Mouse (Mus musculus): ENCODE measurements around the gene Enpp5. TPM values are rescaled to one million over a fixed set of nuclear protein-coding genes. Genes with fewer than 3 reads are reported as not detected.

The Enpp5 gene
- polyA plus RNA-seq, 1 experiment from 2014 or later = 67.7 TPM

- Histone ChIP-seq H3K27me3 (0 out of 2 replicates have a peak, but pooled peaks cover 2% of the 10 kb centered on the region), H3K9ac (replicated peaks) (no peak overlapping the region), H3K4me3 (replicated peaks) (no peak overlapping the region), H3K4me1 (replicated peaks) (peaks cover 8% of the 10 kb centered on the region), H3K27ac (no peak overlapping the region), H3K9me3 (no peaks in the 10 kb centered on the region), H3K36me3 (no peaks in the 10 kb centered on the region), H3K4me2 (replicated peaks) (no peak overlapping the region)
- 86% methylated on average over 9 of the region's 9 CpGs for WGBS
- ATAC-seq = no peak
Observed at GRCm38 (mm10) chr17:44100906-44101305, 22.3 kb downstream of the Enpp5 start.

DNA sequence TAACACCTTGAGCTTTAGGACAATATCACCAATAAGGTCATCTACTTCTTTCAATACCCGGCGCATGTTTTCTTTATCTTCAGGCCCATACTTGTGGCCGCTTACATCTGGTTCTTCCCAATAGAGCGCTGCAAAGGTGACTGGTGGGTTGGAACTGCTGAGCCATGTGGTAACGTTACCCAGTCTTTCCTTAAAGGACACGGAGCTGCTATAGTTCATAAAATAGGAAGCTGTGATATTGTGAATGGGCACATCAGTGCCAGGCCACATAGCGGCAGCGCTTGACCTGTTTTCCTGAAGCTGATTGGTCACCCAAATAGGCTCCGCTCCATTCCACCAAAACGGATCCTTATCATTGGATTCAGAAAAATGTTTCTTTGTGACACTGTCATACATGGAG is 23.3 kb downstream of the Enpp5 start:
- 0 out of 2 replicates have a peak, but pooled peaks cover 2% of the 10 kb centered on the region for H3K27me3 ChIP-seq
- 95% methylated on average over 10 of the region's 10 CpGs for WGBS
- no peaks in the 10 kb centered on the region for H3K9me3 ChIP-seq
- no peak overlapping the region for H3K9ac ChIP-seq (replicated peaks)
- ATAC-seq = no peak
- peaks cover 8% of the 10 kb centered on the region for H3K4me1 ChIP-seq (replicated peaks)
- H3K36me3 ChIP-seq = no peaks in the 10 kb centered on the region
- H3K27ac ChIP-seq = no peak overlapping the region
- no peak overlapping the region for H3K4me3 ChIP-seq (replicated peaks)
- no peak overlapping the region for H3K4me2 ChIP-seq (replicated peaks)

DNA sequence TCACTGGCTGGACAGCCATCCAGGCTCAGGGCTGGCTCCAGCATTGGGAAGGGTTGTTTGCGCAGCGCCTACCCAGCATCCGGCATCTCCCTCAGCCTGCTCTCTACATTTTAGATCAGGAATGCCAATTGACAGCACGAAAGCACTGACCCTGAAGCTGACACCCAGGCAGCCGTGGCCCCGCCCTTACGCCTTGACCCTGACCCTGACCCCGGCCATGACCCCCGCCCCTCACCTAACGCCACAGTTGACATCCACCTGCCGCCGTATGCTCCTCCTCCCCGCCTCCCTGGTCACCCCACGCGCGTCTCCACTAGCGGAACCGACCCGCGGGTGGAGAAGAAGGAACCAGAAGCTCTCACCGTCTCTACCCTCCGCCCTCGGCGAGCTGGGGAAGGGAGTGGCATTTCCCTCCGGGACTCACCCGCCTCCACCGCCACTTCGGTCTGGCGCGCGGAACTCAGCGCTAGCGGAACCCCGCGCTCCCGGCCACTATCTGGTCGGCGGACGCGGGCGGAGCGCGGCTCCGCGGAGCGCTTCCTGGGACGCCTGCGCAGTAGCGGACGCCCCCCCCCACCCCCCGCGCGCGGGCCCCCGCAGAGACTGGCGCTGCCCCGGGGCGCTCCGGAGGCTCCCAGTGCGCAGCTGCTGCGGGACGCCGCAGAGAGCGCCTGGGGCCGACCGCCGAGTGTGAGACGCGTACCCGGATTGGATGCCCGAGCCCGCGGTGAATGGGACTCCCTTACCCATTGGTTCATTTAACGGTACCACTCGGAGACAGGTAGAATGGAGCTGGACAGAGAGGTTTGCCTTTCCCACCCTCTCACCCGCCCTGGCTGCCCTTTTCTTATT is 26.9 kb downstream of the Enpp5 start, which contains the start of gene Enpp4:
Gene Enpp4, minus strand, starts transcription at position 523 of the 852 bp plus-strand sequence.
- Histone ChIP-seq H3K9ac (replicated peaks) (peak within 1 kb of the TSS; percentile 73), H3K4me3 (replicated peaks) (peak within 1 kb of the TSS; percentile 65), H3K27ac (peak within 1 kb of the TSS; percentile 36; the same call in 1 of the 2 replicates), H3K9me3 (no peaks in the 10 kb centered on the region), H3K4me1 (replicated peaks) (peaks cover 8% of the 10 kb centered on the region), H3K27me3 (0 out of 2 replicates have a peak, but pooled peaks cover 2% of the 10 kb centered on the region), H3K36me3 (no peaks in the 10 kb centered on the region), H3K4me2 (replicated peaks) (peak within 1 kb of the TSS; percentile 90)
- peak; percentile 100 for ATAC-seq
- WGBS = under 1% methylated on average over 68 of the region's 76 CpGs

DNA sequence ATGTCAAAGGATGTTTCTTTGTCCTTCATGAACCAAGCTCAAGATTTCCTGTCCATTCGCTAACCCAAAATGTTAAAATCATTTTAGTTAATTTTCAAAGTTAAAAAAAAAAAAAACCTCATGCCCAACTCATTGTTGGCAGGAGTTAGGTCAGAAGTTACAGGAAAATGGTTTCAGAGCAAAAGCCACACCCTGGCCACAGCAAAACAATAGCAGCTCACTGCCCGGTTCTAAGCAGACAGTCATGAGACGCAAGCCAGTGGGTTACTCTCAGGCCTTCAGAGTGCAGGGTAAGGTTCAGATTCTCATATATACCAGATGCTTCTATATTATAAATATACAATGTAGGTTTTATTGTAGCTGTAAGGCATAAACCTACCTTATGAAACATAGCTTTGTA is 29.7 kb downstream of the Enpp5 start:
- H3K9ac ChIP-seq (replicated peaks) = no peak overlapping the region
- WGBS = 73% methylated on average over 3 of the region's 3 CpGs
- ATAC-seq = no peak

GRCm38 (mm10) chr17:44116584-44116983 is 38.0 kb downstream of the Enpp5 start:
- H3K27me3 ChIP-seq = no peaks in the 10 kb centered on the region
- no peaks in the 10 kb centered on the region for H3K36me3 ChIP-seq
- H3K27ac ChIP-seq = no peak overlapping the region
- WGBS = 94% methylated on average over 2 of the region's 2 CpGs
- ATAC-seq = no peak
- no peaks in the 10 kb centered on the region for H3K4me1 ChIP-seq (replicated peaks)
- H3K4me2 ChIP-seq (replicated peaks) = no peak overlapping the region
- H3K9me3 ChIP-seq = no peaks in the 10 kb centered on the region
- no peak overlapping the region for H3K9ac ChIP-seq (replicated peaks)
- no peak overlapping the region for H3K4me3 ChIP-seq (replicated peaks)

More for the DNA sequence above, 29.7 kb downstream of the Enpp5 start:
- Histone ChIP-seq H3K4me1 (replicated peaks) (peaks cover 8% of the 10 kb centered on the region), H3K9me3 (no peaks in the 10 kb centered on the region), H3K36me3 (no peaks in the 10 kb centered on the region), H3K27ac (no peak overlapping the region), H3K27me3 (no peaks in the 10 kb centered on the region), H3K4me2 (replicated peaks) (no peak overlapping the region), H3K4me3 (replicated peaks) (no peak overlapping the region)

GRCm38 (mm10) chr17:44117721-44118120 is 39.1 kb downstream of the Enpp5 start:
- 76% methylated on average over 2 of the region's 2 CpGs for WGBS
- Histone ChIP-seq H3K36me3 (no peaks in the 10 kb centered on the region), H3K4me2 (replicated peaks) (no peak overlapping the region), H3K27ac (no peak overlapping the region), H3K27me3 (no peaks in the 10 kb centered on the region), H3K4me3 (replicated peaks) (no peak overlapping the region), H3K9me3 (no peaks in the 10 kb centered on the region), H3K4me1 (replicated peaks) (no peaks in the 10 kb centered on the region), H3K9ac (replicated peaks) (no peak overlapping the region)
- ATAC-seq = no peak

- Histone ChIP-seq H3K9me3 (no peaks in the 10 kb centered on the region), H3K4me1 (replicated peaks) (no peaks in the 10 kb centered on the region), H3K27ac (no peak overlapping the region), H3K27me3 (no peaks in the 10 kb centered on the region), H3K4me3 (replicated peaks) (no peak overlapping the region), H3K36me3 (no peaks in the 10 kb centered on the region), H3K4me2 (replicated peaks) (no peak overlapping the region), H3K9ac (replicated peaks) (no peak overlapping the region)
- no peak for ATAC-seq
- 85% methylated on average over 4 of the region's 4 CpGs for WGBS
Observed at GRCm38 (mm10) chr17:44118231-44118630, 39.6 kb downstream of the Enpp5 start.

- no peak for ATAC-seq
- H3K4me2 ChIP-seq (replicated peaks) = no peak overlapping the region
- no peak overlapping the region for H3K27ac ChIP-seq
- H3K4me3 ChIP-seq (replicated peaks) = no peak overlapping the region
- H3K9ac ChIP-seq (replicated peaks) = no peak overlapping the region
- H3K4me1 ChIP-seq (replicated peaks) = no peaks in the 10 kb centered on the region
- WGBS = 83% methylated on average over 12 of the region's 12 CpGs
- H3K27me3 ChIP-seq = no peaks in the 10 kb centered on the region
- no peaks in the 10 kb centered on the region for H3K36me3 ChIP-seq
- H3K9me3 ChIP-seq = no peaks in the 10 kb centered on the region
Observed at GRCm38 (mm10) chr17:44121366-44122100, 42.9 kb downstream of the Enpp5 start.

- Histone ChIP-seq H3K27me3 (no peaks in the 10 kb centered on the region), H3K9me3 (peaks cover 6% of the 10 kb centered on the region; the same call in 1 of the 2 replicates), H3K4me2 (replicated peaks) (no peak overlapping the region), H3K9ac (replicated peaks) (no peak overlapping the region), H3K4me1 (replicated peaks) (no peaks in the 10 kb centered on the region), H3K36me3 (no peaks in the 10 kb centered on the region), H3K4me3 (replicated peaks) (no peak overlapping the region), H3K27ac (no peak overlapping the region)
- no peak for ATAC-seq
- WGBS = 90% methylated on average over 13 of the region's 13 CpGs
Observed at GRCm38 (mm10) chr17:44129092-44129750, 50.6 kb downstream of the Enpp5 start.

- H3K9me3 ChIP-seq = peaks cover 6% of the 10 kb centered on the region; the same call in 1 of the 2 replicates
- H3K27ac ChIP-seq = no peak overlapping the region
- H3K36me3 ChIP-seq = no peaks in the 10 kb centered on the region
- no peaks in the 10 kb centered on the region for H3K4me1 ChIP-seq (replicated peaks)
- no peak overlapping the region for H3K4me3 ChIP-seq (replicated peaks)
- no peaks in the 10 kb centered on the region for H3K27me3 ChIP-seq
- no peak overlapping the region for H3K9ac ChIP-seq (replicated peaks)
- 0 out of 2 replicates have a peak, but pooled peaks have one; percentile 18 for ATAC-seq
- WGBS = 16% methylated on average over 7 of the region's 7 CpGs
- H3K4me2 ChIP-seq (replicated peaks) = no peak overlapping the region
Observed at GRCm38 (mm10) chr17:44130429-44130828, 51.8 kb downstream of the Enpp5 start.

GRCm38 (mm10) chr17:44134106-44134505 is 55.5 kb downstream of the Enpp5 start:
- H3K27ac ChIP-seq = no peak overlapping the region
- no peak overlapping the region for H3K4me3 ChIP-seq (replicated peaks)
- no peak overlapping the region for H3K9ac ChIP-seq (replicated peaks)
- WGBS = 62% methylated on average over 6 of the region's 6 CpGs
- H3K4me2 ChIP-seq (replicated peaks) = no peak overlapping the region
- no peaks in the 10 kb centered on the region for H3K9me3 ChIP-seq
- no peaks in the 10 kb centered on the region for H3K36me3 ChIP-seq
- no peaks in the 10 kb centered on the region for H3K27me3 ChIP-seq
- no peak for ATAC-seq
- H3K4me1 ChIP-seq (replicated peaks) = no peaks in the 10 kb centered on the region
